Mouse (Mus musculus) ES-E14 (cell line): Measurements from ENCODE around the gene Inhbc.

Source experiments
- ZC3H11A ChIP-seq: IDR thresholded peaks from 2 replicates; pipeline ENCODE4 v1.6.1; 2012; ENCODE audit warnings: low read depth, mild to moderate bottlenecking, inconsistent platforms, low read length, borderline replicate concordance
- ZNF384 ChIP-seq: IDR thresholded peaks from 2 replicates; pipeline ENCODE4 v1.6.1; 2012; ENCODE audit warnings: low read depth, low read length, inconsistent platforms

DNA sequence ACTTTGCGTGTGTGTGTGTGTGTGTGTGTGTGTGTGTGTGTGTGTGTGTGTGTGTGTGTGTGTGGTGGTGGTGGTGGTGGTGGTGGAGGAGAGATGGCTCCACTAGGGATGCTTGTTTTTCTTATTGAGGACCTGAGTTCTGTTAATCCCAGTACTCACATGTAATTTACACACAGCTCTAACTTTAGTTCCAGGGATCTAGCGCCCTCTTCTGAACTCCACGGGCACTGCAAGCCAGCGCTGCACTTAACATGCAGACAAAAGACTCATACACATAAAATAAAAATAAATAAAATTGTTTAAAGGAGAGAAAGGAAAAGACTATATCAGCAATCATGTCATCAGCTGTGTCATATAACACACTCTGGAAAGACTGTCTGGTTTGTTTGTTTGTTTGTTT lies 21.3 kb downstream of the Inhbc start:
- no peak for TF ChIP-seq ZNF384
- TF ChIP-seq ZC3H11A: no peak
